ENCODE assay signal across 9 mouse cellular contexts in genomic region chr9:55946819-55947218, GRCm38 (mm10). TPM values are rescaled to one million over a fixed set of nuclear protein-coding genes. Genes with fewer than 3 reads are reported as not detected.
DNase-seq lines count a peak whose midpoint lies in the region; ATAC-seq and TF ChIP-seq lines count a peak whose summit lies in the region.
"Had no signal": no experiment of that assay in that cellular context is flagged by ENCODE, and none has a peak within 500 bp of the region (broad histone marks: within the 10 kb centered on the region; RNA-seq: fewer than 3 reads in every experiment).

No protein-coding gene starts in this region.

- H3K9me3 ChIP-seq in intestine, postnatal 0 days (ENCODE audit: control insufficient read depth): no peaks in the 10 kb centered on the region
- no peaks in the 10 kb centered on the region for H3K9me3 ChIP-seq in intestine, embryonic 16.5 days (ENCODE audit: control insufficient read depth, low read length)
- H3K9me3 ChIP-seq in lung, embryonic 14.5 days (ENCODE audit: low read depth, low read length): no peaks in the 10 kb centered on the region
- H3K9me3 ChIP-seq in intestine, embryonic 15.5 days: no peaks in the 10 kb centered on the region
- H3K9me3 ChIP-seq: stomach, embryonic 15.5 days had no signal

- H3K36me3 ChIP-seq in intestine, postnatal 0 days (ENCODE audit: control insufficient read depth, insufficient read depth): no peaks in the 10 kb centered on the region
- no peaks in the 10 kb centered on the region for H3K36me3 ChIP-seq in intestine, embryonic 16.5 days (ENCODE audit: control insufficient read depth, insufficient read depth, low read length)
- no peaks in the 10 kb centered on the region for H3K36me3 ChIP-seq in lung, embryonic 14.5 days (ENCODE audit: insufficient read depth)
- H3K36me3 ChIP-seq in intestine, embryonic 15.5 days: no peaks in the 10 kb centered on the region
- H3K36me3 ChIP-seq: stomach, embryonic 15.5 days had no signal

- H3K4me1 ChIP-seq in intestine, postnatal 0 days (replicated peaks; ENCODE audit: control insufficient read depth, insufficient read depth, low read length): no peaks in the 10 kb centered on the region
- no peaks in the 10 kb centered on the region for H3K4me1 ChIP-seq in intestine, embryonic 16.5 days (ENCODE audit: control insufficient read depth, insufficient read depth, low read length)
- no peaks in the 10 kb centered on the region for H3K4me1 ChIP-seq in lung, embryonic 14.5 days (ENCODE audit: insufficient read depth)
- no peaks in the 10 kb centered on the region for H3K4me1 ChIP-seq in intestine, embryonic 15.5 days (replicated peaks)
- H3K4me1 ChIP-seq: stomach, embryonic 15.5 days had no signal

- H3K4me2 ChIP-seq in intestine, postnatal 0 days (replicated peaks; ENCODE audit: low read depth): no peak overlapping the region
- H3K4me2 ChIP-seq in intestine, embryonic 16.5 days (ENCODE audit: low read depth, low read length): no peak overlapping the region
- no peak overlapping the region for H3K4me2 ChIP-seq in lung, embryonic 14.5 days
- H3K4me2 ChIP-seq in intestine, embryonic 15.5 days (replicated peaks): no peak overlapping the region
- H3K4me2 ChIP-seq: stomach, embryonic 15.5 days had no signal

- H3K27me3 ChIP-seq in intestine, postnatal 0 days (replicated peaks; ENCODE audit: control insufficient read depth, insufficient read depth, low read length): no peaks in the 10 kb centered on the region
- no peaks in the 10 kb centered on the region for H3K27me3 ChIP-seq in intestine, embryonic 16.5 days (replicated peaks; ENCODE audit: control insufficient read depth, insufficient read depth, low read length)
- no peaks in the 10 kb centered on the region for H3K27me3 ChIP-seq in lung, embryonic 14.5 days (ENCODE audit: insufficient read depth, low read length)
- no peaks in the 10 kb centered on the region for H3K27me3 ChIP-seq in intestine, embryonic 15.5 days (replicated peaks)
- H3K27me3 ChIP-seq: stomach, embryonic 15.5 days had no signal

- ATAC-seq in intestine, postnatal 0 days: no peak
- no peak for ATAC-seq in intestine, embryonic 16.5 days
- ATAC-seq in CD4-positive, CD25-positive, alpha-beta regulatory T cell, adult 4 months: peak; percentile 61
- no peak for ATAC-seq in lung, embryonic 14.5 days (ENCODE audit: insufficient read depth)
- no peak for ATAC-seq in intestine, embryonic 15.5 days

- 25% methylated on average over 1 of the region's 1 CpGs for WGBS in intestine, postnatal 0 days
- WGBS in intestine, embryonic 16.5 days: 19% methylated on average over 1 of the region's 1 CpGs
- 26% methylated on average over 1 of the region's 1 CpGs for WGBS in lung, embryonic 14.5 days
- WGBS in intestine, embryonic 15.5 days: 16% methylated on average over 1 of the region's 1 CpGs

- no peak overlapping the region for H3K9ac ChIP-seq in intestine, postnatal 0 days (ENCODE audit: low read depth, low read length)
- H3K9ac ChIP-seq in intestine, embryonic 16.5 days (ENCODE audit: low read depth, low read length): no peak overlapping the region
- H3K9ac ChIP-seq in lung, embryonic 14.5 days: no peak overlapping the region
- H3K9ac ChIP-seq in intestine, embryonic 15.5 days: no peak overlapping the region
- H3K9ac ChIP-seq: stomach, embryonic 15.5 days had no signal

- peak; percentile 43 for DNase-seq in MN1 (ENCODE audit: low spot score)
- DNase-seq in forelimb bud, embryonic 11.5 days (ENCODE audit: low read depth, low spot score): peak; percentile 46
- peak; percentile 51 for DNase-seq in lung, embryonic 14.5 days

- no peak overlapping the region for H3K4me3 ChIP-seq in intestine, postnatal 0 days (ENCODE audit: low read depth, low read length)
- H3K4me3 ChIP-seq in intestine, embryonic 16.5 days (ENCODE audit: low read length): no peak overlapping the region
- H3K4me3 ChIP-seq in lung, embryonic 14.5 days (ENCODE audit: low read depth, low read length): no peak overlapping the region
- no peak overlapping the region for H3K4me3 ChIP-seq in intestine, embryonic 15.5 days (replicated peaks)
- H3K4me3 ChIP-seq: stomach, embryonic 15.5 days had no signal

- peak; percentile 70 for TF ChIP-seq CTCF in intestine, postnatal 0 days (IDR thresholded peaks at IDR 0.05; ENCODE audit: low read depth)
- peak; percentile 42 for TF ChIP-seq CTCF in lung, embryonic 14.5 days (IDR thresholded peaks at IDR 0.05; ENCODE audit: low read depth)

- no peak overlapping the region for H3K27ac ChIP-seq in intestine, postnatal 0 days (ENCODE audit: low read depth, low read length)
- no peak overlapping the region for H3K27ac ChIP-seq in intestine, embryonic 16.5 days (ENCODE audit: low read length)
- no peak overlapping the region for H3K27ac ChIP-seq in lung, embryonic 14.5 days (ENCODE audit: low read depth)
- no peak overlapping the region for H3K27ac ChIP-seq in intestine, embryonic 15.5 days
- H3K27ac ChIP-seq: macrophage; stomach, embryonic 15.5 days had no signal

RNA-seq across cellular contexts. Expression of gene Scaper, which starts 8.9 kb away (rescaled TPM):
- 5.2 and 6.3 TPM in 2 replicates for polyA plus RNA-seq in intestine, postnatal 0 days (2015; fragmentation: Nextera tagmentation; extraction: Ambion mirVana)
- polyA plus RNA-seq in intestine, embryonic 16.5 days (2015; fragmentation: Nextera tagmentation; extraction: Ambion mirVana): 7.4 and 7.9 TPM in 2 replicates
- polyA plus RNA-seq in CD4-positive, CD25-positive, alpha-beta regulatory T cell, adult 4 months (2017; shearing (Covaris generic)): 10 to 100 TPM; 22.3 to 25.7 TPM
- 6.0 and 7.1 TPM in 2 replicates for polyA plus RNA-seq in lung, embryonic 14.5 days (2014; fragmentation: Nextera tagmentation; extraction: Ambion mirVana)
- polyA plus RNA-seq in intestine, embryonic 15.5 days (2015; fragmentation: Nextera tagmentation; extraction: Ambion mirVana): 8.5 and 8.9 TPM in 2 replicates
